Mouse (Mus musculus) MEL (cell line): ENCODE data around the gene Scamp4. TPM values are rescaled to one million over a fixed set of nuclear protein-coding genes. Genes with fewer than 3 reads are reported as not detected.

Source experiments
- DNase-seq: peaks from one replicate; pipeline ENCODE4 v3.0.0; 2011; ENCODE audit warnings: low read depth, low spot score
- H3K27ac ChIP-seq: 2 replicates; pipeline ENCODE4 v1.5.1; 2012; ENCODE audit warnings: low read depth, mild to moderate bottlenecking, control low read depth, low read length, moderate library complexity; ENCODE audit not compliant: control insufficient read depth
- H3K27me3 ChIP-seq, 2 experiments: fragments of 150-350 bp in 1 of 2; sonication (generic) in 1 of 2; 2 replicates each; pipeline ENCODE4 v1.6.1; 2012; ENCODE audit warnings: low read length in 2 of 2, mild to moderate bottlenecking in 2 of 2, improper control_type of control experiment in 1 of 2, moderate library complexity in 1 of 2; ENCODE audit not compliant: insufficient read depth in 2 of 2, control insufficient read depth in 1 of 2
- H3K36me3 ChIP-seq, 2 experiments: 2 replicates each; pipeline ENCODE4 v1.6.1; 2012 to 2014; ENCODE audit warnings: low read length in 2 of 2, improper control_type of control experiment in 1 of 2, inconsistent platforms in 1 of 2, mild to moderate bottlenecking in 1 of 2; ENCODE audit not compliant: insufficient read depth in 2 of 2, control insufficient read depth in 1 of 2
- H3K4me1 ChIP-seq, 2 experiments: fragments of 150-350 bp in 1 of 2; sonication (generic) in 1 of 2; 2 replicates each; pipeline ENCODE4 v1.6.1; 2012; ENCODE audit warnings: low read length in 2 of 2, improper control_type of control experiment in 1 of 2, mild to moderate bottlenecking in 1 of 2; ENCODE audit not compliant: insufficient read depth in 2 of 2, control insufficient read depth in 1 of 2
- H3K4me3 ChIP-seq, 2 experiments: fragments of 150-350 bp in 1 of 2; sonication (generic) in 1 of 2; 2 replicates each; pipeline ENCODE4 v1.5.1; 2012; ENCODE audit warnings: low read depth in 2 of 2, low read length in 2 of 2, mild to moderate bottlenecking in 2 of 2, moderate library complexity in 2 of 2, control low read depth in 1 of 2, improper control_type of control experiment in 1 of 2; ENCODE audit not compliant: control insufficient read depth in 1 of 2, insufficient read depth in 1 of 2
- H3K79me2 ChIP-seq: 2 replicates; pipeline ENCODE4 v1.6.1; 2012; ENCODE audit warnings: mild to moderate bottlenecking, low read length, moderate library complexity; ENCODE audit not compliant: control insufficient read depth, poor library complexity, insufficient read depth
- H3K9ac ChIP-seq: 2 replicates; pipeline ENCODE4 v1.6.1; 2012; ENCODE audit warnings: low read depth, mild to moderate bottlenecking, control low read depth, low read length, moderate library complexity; ENCODE audit not compliant: control insufficient read depth, poor library complexity, severe bottlenecking
- H3K9me3 ChIP-seq: fragments of 150-350 bp; sonication (generic); replicated peaks from 2 replicates; pipeline ENCODE4 v1.6.1; 2012; ENCODE audit warnings: mild to moderate bottlenecking, low read length, improper control_type of control experiment, moderate library complexity; ENCODE audit not compliant: insufficient read depth
- BHLHE40 ChIP-seq: IDR thresholded peaks from 2 replicates; pipeline ENCODE4 v1.6.1; 2012; ENCODE audit warnings: low read depth, mild to moderate bottlenecking, inconsistent platforms, low read length, improper control_type of control experiment, borderline replicate concordance
- CHD2 ChIP-seq: IDR thresholded peaks from 2 replicates; pipeline ENCODE4 v1.6.1; 2011; ENCODE audit warnings: low read length, improper control_type of control experiment
- CTCF ChIP-seq, 3 experiments: IDR thresholded peaks in 2 of 3; conservative IDR thresholded peaks in 1 of 3; 2 replicates each; pipeline ENCODE4 v1.5.1; 2011 to 2012; ENCODE audit warnings: low read length in 3 of 3, low read depth in 2 of 3, mild to moderate bottlenecking in 2 of 3, improper control_type of control experiment in 1 of 3, inconsistent platforms in 1 of 3, mixed read lengths in 1 of 3, moderate library complexity in 1 of 3; ENCODE audit not compliant: control insufficient read depth in 1 of 3, insufficient read depth in 1 of 3, poor library complexity in 1 of 3, severe bottlenecking in 1 of 3
- E2F4 ChIP-seq: IDR thresholded peaks from 2 replicates; pipeline ENCODE4 v1.6.1; 2011; ENCODE audit warnings: low read depth, low read length, improper control_type of control experiment, borderline replicate concordance
- ELF1 ChIP-seq: IDR thresholded peaks from 2 replicates; pipeline ENCODE4 v1.6.1; 2014; ENCODE audit warnings: low read depth, mild to moderate bottlenecking, inconsistent platforms, low read length, improper control_type of control experiment, moderate library complexity
- EP300 ChIP-seq, 2 experiments: IDR thresholded peaks; 2 replicates each; pipeline ENCODE4 v1.6.1; 2011; ENCODE audit warnings: improper control_type of control experiment in 2 of 2, low read length in 2 of 2, low read depth in 1 of 2, mild to moderate bottlenecking in 1 of 2
- ETS1 ChIP-seq: IDR thresholded peaks from 2 replicates; pipeline ENCODE4 v1.6.1; 2012; ENCODE audit warnings: low read depth, mild to moderate bottlenecking, inconsistent platforms, low read length, improper control_type of control experiment, moderate library complexity
- GABPA ChIP-seq: IDR thresholded peaks from 2 replicates; pipeline ENCODE4 v1.6.1; 2012; ENCODE audit warnings: low read depth, mild to moderate bottlenecking, inconsistent platforms, low read length, improper control_type of control experiment, moderate library complexity
- GATA1 ChIP-seq: IDR thresholded peaks from 2 replicates; pipeline ENCODE4 v1.6.1; 2011; ENCODE audit warnings: low read depth, low read length, improper control_type of control experiment
- KAT2A ChIP-seq: conservative IDR thresholded peaks from 2 replicates; pipeline ENCODE4 v1.6.1; 2012; ENCODE audit warnings: low read depth, low read length, improper control_type of control experiment, inconsistent platforms
- MAFK ChIP-seq: IDR thresholded peaks from 2 replicates; pipeline ENCODE4 v1.6.1; 2011; ENCODE audit warnings: low read depth, mild to moderate bottlenecking, low read length, improper control_type of control experiment, borderline replicate concordance
- MAX ChIP-seq: IDR thresholded peaks from 2 replicates; pipeline ENCODE4 v1.6.1; 2011; ENCODE audit warnings: low read length, improper control_type of control experiment
- MAZ ChIP-seq: IDR thresholded peaks from 2 replicates; pipeline ENCODE4 v1.6.1; 2012; ENCODE audit warnings: low read depth, mild to moderate bottlenecking, inconsistent platforms, low read length, improper control_type of control experiment
- MEF2A ChIP-seq: IDR thresholded peaks from 2 replicates; pipeline ENCODE4 v1.6.1; 2014; ENCODE audit warnings: low read depth, mild to moderate bottlenecking, inconsistent platforms, low read length, improper control_type of control experiment; ENCODE audit not compliant: poor library complexity, insufficient replicate concordance, severe bottlenecking; ENCODE audit errors: extremely low read depth
- MXI1 ChIP-seq: IDR thresholded peaks from 2 replicates; pipeline ENCODE4 v1.6.1; 2011; ENCODE audit warnings: mild to moderate bottlenecking, low read depth, low read length, improper control_type of control experiment
- MYB ChIP-seq: IDR thresholded peaks from 2 replicates; pipeline ENCODE4 v1.6.1; 2011; ENCODE audit warnings: mild to moderate bottlenecking, low read depth, low read length, improper control_type of control experiment
- MYC ChIP-seq: IDR thresholded peaks from 2 replicates; pipeline ENCODE4 v1.6.1; 2011; ENCODE audit warnings: low read depth, mild to moderate bottlenecking, low read length, improper control_type of control experiment, moderate library complexity
- NELFE ChIP-seq: IDR thresholded peaks from 2 replicates; pipeline ENCODE4 v1.6.1; 2011; ENCODE audit warnings: low read depth, low read length, improper control_type of control experiment
- NRF1 ChIP-seq: IDR thresholded peaks from 2 replicates; pipeline ENCODE4 v1.6.1; 2014; ENCODE audit warnings: low read depth, mild to moderate bottlenecking, inconsistent platforms, low read length, improper control_type of control experiment, moderate library complexity; ENCODE audit not compliant: poor library complexity, insufficient read depth, severe bottlenecking
- POLR2AphosphoS2 ChIP-seq: IDR thresholded peaks from 2 replicates; pipeline ENCODE4 v1.6.1; 2011; ENCODE audit warnings: low read length, improper control_type of control experiment
- POLR2AphosphoS5 ChIP-seq: IDR thresholded peaks from 2 replicates; pipeline ENCODE4 v1.6.1; 2012; ENCODE audit warnings: low read depth, borderline replicate concordance, mild to moderate bottlenecking, inconsistent platforms, low read length, moderate library complexity, mixed read lengths
- RAD21 ChIP-seq: IDR thresholded peaks from 2 replicates; pipeline ENCODE4 v1.6.1; 2011; ENCODE audit warnings: mild to moderate bottlenecking, low read depth, low read length, improper control_type of control experiment
- RCOR1 ChIP-seq: IDR thresholded peaks from 2 replicates; pipeline ENCODE4 v1.6.1; 2012; ENCODE audit warnings: low read depth, mild to moderate bottlenecking, inconsistent platforms, low read length, improper control_type of control experiment
- SIN3A ChIP-seq: IDR thresholded peaks from 2 replicates; pipeline ENCODE4 v1.6.1; 2012; ENCODE audit warnings: low read length, improper control_type of control experiment, inconsistent platforms
- SMC3 ChIP-seq: IDR thresholded peaks from 2 replicates; pipeline ENCODE4 v1.6.1; 2011; ENCODE audit warnings: low read depth, low read length, improper control_type of control experiment
- TAL1 ChIP-seq: IDR thresholded peaks from 2 replicates; pipeline ENCODE4 v1.6.1; 2012; ENCODE audit warnings: mild to moderate bottlenecking, inconsistent platforms, low read length, moderate library complexity, mixed read lengths
- TBP ChIP-seq: IDR thresholded peaks from 2 replicates; pipeline ENCODE4 v1.8.0; 2011; ENCODE audit warnings: low read depth, low read length, improper control_type of control experiment
- TCF12 ChIP-seq: IDR thresholded peaks from 2 replicates; pipeline ENCODE4 v1.6.1; 2014; ENCODE audit warnings: low read depth, mild to moderate bottlenecking, inconsistent platforms, low read length, improper control_type of control experiment, moderate library complexity
- USF1 ChIP-seq: IDR thresholded peaks from 2 replicates; pipeline ENCODE4 v1.6.1; 2014; ENCODE audit warnings: low read depth, mild to moderate bottlenecking, inconsistent platforms, low read length, improper control_type of control experiment, moderate library complexity
- USF2 ChIP-seq, 2 experiments: IDR thresholded peaks; 2 replicates each; pipeline ENCODE4 v1.6.1; 2011 to 2012; ENCODE audit warnings: improper control_type of control experiment in 2 of 2, low read length in 2 of 2, borderline replicate concordance in 1 of 2, inconsistent platforms in 1 of 2, low read depth in 1 of 2, mild to moderate bottlenecking in 1 of 2; ENCODE audit not compliant: insufficient read depth in 1 of 2
- ZC3H11A ChIP-seq: IDR thresholded peaks from 2 replicates; pipeline ENCODE4 v1.6.1; 2012; ENCODE audit warnings: low read depth, mild to moderate bottlenecking, inconsistent platforms, low read length, improper control_type of control experiment
- ZKSCAN1 ChIP-seq: IDR thresholded peaks from 2 replicates; pipeline ENCODE4 v1.6.1; 2012; ENCODE audit warnings: low read depth, mild to moderate bottlenecking, inconsistent platforms, low read length, improper control_type of control experiment, moderate library complexity
- ZMIZ1 ChIP-seq: IDR thresholded peaks from 2 replicates; pipeline ENCODE4 v1.6.1; 2012; ENCODE audit warnings: low read depth, mild to moderate bottlenecking, inconsistent platforms, low read length, improper control_type of control experiment, moderate library complexity
- ZNF384 ChIP-seq: IDR thresholded peaks from 2 replicates; pipeline ENCODE4 v1.6.1; 2012; ENCODE audit warnings: low read depth, mild to moderate bottlenecking, inconsistent platforms, low read length, improper control_type of control experiment
- polyA plus RNA-seq, 2 experiments: library from polyadenylated mRNA; stranded (reverse) in 1 of 2; unstranded in 1 of 2; fragments of >175 nt in 1 of 2; fragments of >200 nt in 1 of 2; gene quantifications; 2 replicates each; pipeline versions ENCODE4 v1.2.1 to v1.2.4; 2012; ENCODE audit warnings: low replicate concordance in 2 of 2, low read depth in 1 of 2; ENCODE audit not compliant: insufficient read length in 2 of 2, insufficient read depth in 1 of 2, missing spikeins in 1 of 2
- total RNA-seq: library from RNA; depleted of rRNA; stranded (reverse); fragments of 300-350 nt; gene quantifications from 2 replicates; pipeline ENCODE4 v1.2.3, GENCODE M21; 2012

The Scamp4 gene
- total and polyA plus RNA-seq, 3 experiments: 34.2 to 140 TPM; not detected in 1

- peak; percentile 97 for DNase-seq
- Histone ChIP-seq H3K79me2 (peaks cover 47% of the 10 kb centered on the region), H3K4me1 (peaks cover 11 to 38% of the 10 kb centered on the region in 2 experiments; a peak in 3 of 4 replicates), H3K27me3 (no peaks in the 10 kb centered on the region), H3K4me3 (peak within 1 kb of the TSS; percentile 88 to 94), H3K9ac (peak within 1 kb of the TSS; percentile 93), H3K36me3 (peaks cover 0 to 30% of the 10 kb centered on the region in 2 experiments; a peak in 2 of 4 replicates), H3K27ac (peak within 1 kb of the TSS; percentile 95), H3K9me3 (no peaks in the 10 kb centered on the region)
- TF ChIP-seq ELF1 (peak; percentile 73; the same call in 1 of the 2 replicates), TCF12 (peak; percentile 63; the same call in 1 of the 2 replicates), ZC3H11A (no peak), CTCF (IDR thresholded peaks at IDR 0.05 in 2 of 3, conservative IDR thresholded peaks at IDR 0.05 in 1 of 3; ENCODE audit: control insufficient read depth in 1 of 3, insufficient read depth in 1 of 3, low read depth in 2 of 3, low read length in 3 of 3, poor library complexity in 1 of 3, severe bottlenecking in 1 of 3) (0 out of 6 replicates have a peak, but pooled peaks of 1 of the 3 experiments have one; percentile 0), CHD2 (no peak; the same call in 1 of the 2 replicates), NELFE (peak; percentile 86), RAD21 (no peak), MEF2A (no peak), MAX (peak; percentile 98), TBP (no peak), EP300 (IDR thresholded peaks at IDR 0.05; ENCODE audit: low read depth in 1 of 2, low read length in 2 of 2) (peak in 1 of 2 experiments; percentile 62; a peak in 2 of 4 replicates), SIN3A (peak; percentile 95), KAT2A (no peak; the same call in 1 of the 2 replicates), ETS1 (peak; percentile 72), MXI1 (peak; percentile 100), E2F4 (0 out of 2 replicates have a peak, but pooled peaks have one; percentile 18), POLR2AphosphoS5 (no peak), MYC (peak; percentile 99), GABPA (no peak), BHLHE40 (peak; percentile 95), USF2 (IDR thresholded peaks at IDR 0.05; ENCODE audit: borderline replicate concordance in 1 of 2, insufficient read depth in 1 of 2, low read depth in 1 of 2, low read length in 2 of 2) (no peak), MAZ (peak; percentile 94), TAL1 (no peak), POLR2AphosphoS2 (peak; percentile 20; the same call in 1 of the 2 replicates), ZMIZ1 (peak; percentile 66; the same call in 1 of the 2 replicates), MAFK (no peak), GATA1 (no peak), USF1 (peak; percentile 92), RCOR1 (no peak), ZNF384 (no peak), ZKSCAN1 (no peak), SMC3 (no peak), NRF1 (peak; percentile 86), MYB (no peak)
Measured at GRCm38 (mm10) chr10:80577195-80578130, 25.2 kb upstream of the Scamp4 start, which contains the start of gene Klf16. Gene Klf16 (minus strand): TSS chr10:80577321.
